Mouse (Mus musculus) CH12.LX (cell line): ENCODE measurements around the gene Suclg2.

Experiments used
- CTCF ChIP-seq, 2 experiments: IDR thresholded peaks in 1 of 2; conservative IDR thresholded peaks in 1 of 2; 2 replicates each; pipeline ENCODE4 v1.5.1; 2011 to 2012; ENCODE audit warnings: low read depth in 2 of 2, low read length in 2 of 2, improper control_type of control experiment in 1 of 2, inconsistent platforms in 1 of 2, mild to moderate bottlenecking in 1 of 2, moderate library complexity in 1 of 2
- EP300 ChIP-seq: IDR thresholded peaks from 2 replicates; pipeline ENCODE4 v1.6.1; 2011; ENCODE audit warnings: low read length, improper control_type of control experiment
- GABPA ChIP-seq: IDR thresholded peaks from 2 replicates; pipeline ENCODE4 v1.6.1; 2012; ENCODE audit warnings: low read depth, low read length, improper control_type of control experiment, inconsistent platforms; ENCODE audit not compliant: insufficient replicate concordance
- MAX ChIP-seq: IDR thresholded peaks from 2 replicates; pipeline ENCODE4 v1.6.1; 2011; ENCODE audit warnings: low read length, improper control_type of control experiment
- MAZ ChIP-seq: IDR thresholded peaks from 2 replicates; pipeline ENCODE4 v1.6.1; 2012; ENCODE audit warnings: low read depth, mild to moderate bottlenecking, inconsistent platforms, low read length, improper control_type of control experiment, moderate library complexity
- MYC ChIP-seq: IDR thresholded peaks from 2 replicates; pipeline ENCODE4 v1.6.1; 2011; ENCODE audit warnings: low read depth, mild to moderate bottlenecking, improper control_type of control experiment, low read length
- POLR2A ChIP-seq: IDR thresholded peaks from 2 replicates; pipeline ENCODE4 v1.6.1; 2011; ENCODE audit warnings: low read depth, mild to moderate bottlenecking, improper control_type of control experiment, low read length
- POLR2AphosphoS2 ChIP-seq: IDR thresholded peaks from 2 replicates; pipeline ENCODE4 v1.6.1; 2011; ENCODE audit warnings: low read depth, low read length, improper control_type of control experiment
- RAD21 ChIP-seq: IDR thresholded peaks from 2 replicates; pipeline ENCODE4 v1.6.1; 2011; ENCODE audit warnings: low read depth, mild to moderate bottlenecking, low read length, improper control_type of control experiment, moderate library complexity
- RCOR1 ChIP-seq: conservative IDR thresholded peaks from 2 replicates; pipeline ENCODE4 v1.6.1; 2012; ENCODE audit warnings: low read depth, mild to moderate bottlenecking, inconsistent platforms, low read length, improper control_type of control experiment
- TCF12 ChIP-seq: IDR thresholded peaks from 2 replicates; pipeline ENCODE4 v1.6.1; 2014; ENCODE audit warnings: low read depth, mild to moderate bottlenecking, inconsistent platforms, low read length, improper control_type of control experiment
- ZC3H11A ChIP-seq: IDR thresholded peaks from 2 replicates; pipeline ENCODE4 v1.6.1; 2012; ENCODE audit warnings: low read depth, mild to moderate bottlenecking, inconsistent platforms, low read length, improper control_type of control experiment
- ZMIZ1 ChIP-seq: IDR thresholded peaks from 2 replicates; pipeline ENCODE4 v1.6.1; 2012; ENCODE audit warnings: low read depth, mild to moderate bottlenecking, inconsistent platforms, low read length, improper control_type of control experiment
- ZNF384 ChIP-seq: IDR thresholded peaks from 2 replicates; pipeline ENCODE4 v1.6.1; 2012; ENCODE audit warnings: low read depth, low read length, improper control_type of control experiment, inconsistent platforms

- TF ChIP-seq MYC: no peak
- TF ChIP-seq ZMIZ1: no peak
- no peak for TF ChIP-seq ZC3H11A
- no peak for TF ChIP-seq EP300
- TF ChIP-seq POLR2AphosphoS2: no peak
- TF ChIP-seq CTCF (conservative IDR thresholded peaks at IDR 0.05 in 1 of 2, IDR thresholded peaks at IDR 0.05 in 1 of 2; ENCODE audit: low read depth in 2 of 2, low read length in 2 of 2): no peak
- no peak for TF ChIP-seq RAD21
- no peak for TF ChIP-seq MAX
- no peak for TF ChIP-seq GABPA
- TF ChIP-seq MAZ: no peak
- TF ChIP-seq TCF12: no peak
- TF ChIP-seq POLR2A: no peak
- no peak for TF ChIP-seq RCOR1
- TF ChIP-seq ZNF384: no peak
Measured at GRCm38 (mm10) chr6:95717071-95717470, 1.5 kb downstream of the Suclg2 start.
